Mouse (Mus musculus): ENCODE data around the gene Ccl6.
"Not testable (repeated sequence)": the region's sequence is repeated elsewhere in the genome, so short reads cannot be mapped to it uniquely, and the experiment has no call there.

Gene Ccl6

DNA sequence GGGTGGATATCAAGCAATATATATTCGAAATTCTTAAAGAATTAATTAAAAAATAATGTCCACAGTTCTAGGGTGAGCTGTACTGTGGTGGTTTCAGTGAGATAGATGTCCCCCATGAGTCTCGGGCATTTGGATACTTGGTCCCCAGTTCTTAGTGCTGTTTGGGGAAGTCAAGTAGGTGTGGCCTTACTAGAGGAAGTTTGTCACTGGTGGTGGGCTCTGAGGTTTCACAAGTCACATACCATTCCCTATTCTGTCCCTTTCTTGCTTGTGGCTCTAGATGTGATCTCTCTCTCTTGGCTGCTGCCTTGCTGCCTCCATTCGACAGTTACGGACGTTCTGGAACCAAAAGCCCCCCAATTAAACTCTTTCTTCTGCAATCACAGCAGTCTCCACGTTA is 32.5 kb downstream of the Ccl6 start:
- no peak for DNase-seq (ENCODE audit: low spot score)

DNA sequence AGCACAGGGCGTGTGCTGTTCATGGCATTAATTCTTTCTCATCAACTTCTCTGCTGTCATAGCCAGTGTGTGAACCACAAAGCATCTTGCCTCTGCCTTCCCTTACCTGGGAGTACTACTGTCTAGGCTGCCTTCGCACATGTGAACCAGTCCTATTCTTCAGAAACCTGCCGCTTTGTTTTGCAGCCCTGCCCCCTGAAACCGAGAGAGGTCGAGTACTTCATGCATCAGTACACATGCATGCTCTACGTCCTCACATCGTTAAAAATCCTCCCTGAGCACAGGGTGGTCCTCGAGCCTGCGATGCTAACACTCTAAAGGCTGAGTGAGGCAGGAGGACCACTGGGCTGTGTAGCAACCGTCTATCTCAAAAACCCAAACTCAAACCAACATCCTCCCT is 35.8 kb downstream of the Ccl6 start:
- no peak for DNase-seq (ENCODE audit: low spot score)

DNA sequence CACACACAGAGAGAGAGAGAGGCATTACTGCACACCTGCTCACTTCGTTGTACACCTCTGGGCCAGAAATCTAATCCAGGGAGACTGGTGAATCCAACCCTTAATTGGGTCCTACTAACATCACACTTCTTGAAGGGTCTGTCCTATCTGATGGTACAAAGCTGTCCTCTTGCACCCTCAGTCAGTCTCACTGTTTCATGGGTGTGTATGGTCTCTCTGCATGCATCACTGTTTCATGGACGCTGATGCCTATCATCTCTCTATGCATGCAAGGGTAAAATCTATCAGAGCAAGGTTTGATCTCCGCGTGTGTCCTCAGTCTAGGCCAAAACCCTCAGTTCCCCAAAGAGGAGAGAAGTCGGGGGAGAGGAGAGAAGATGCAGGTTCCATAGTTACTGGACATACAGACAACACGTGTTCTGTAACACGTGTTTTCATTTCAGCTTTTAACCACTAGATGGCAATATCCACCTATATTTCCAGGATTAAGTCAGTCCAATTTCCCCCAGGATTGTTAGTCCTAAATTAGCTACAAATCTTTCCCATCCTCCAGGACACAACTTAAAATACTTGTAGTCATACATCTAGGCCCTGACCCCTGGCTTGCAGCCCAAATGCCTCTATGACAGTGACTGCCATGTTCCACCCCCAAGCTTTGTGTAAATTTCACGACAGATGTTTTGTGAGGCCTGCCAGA is 36.7 kb downstream of the Ccl6 start:
- peak; percentile 82 for DNase-seq (ENCODE audit: low spot score)

DNA sequence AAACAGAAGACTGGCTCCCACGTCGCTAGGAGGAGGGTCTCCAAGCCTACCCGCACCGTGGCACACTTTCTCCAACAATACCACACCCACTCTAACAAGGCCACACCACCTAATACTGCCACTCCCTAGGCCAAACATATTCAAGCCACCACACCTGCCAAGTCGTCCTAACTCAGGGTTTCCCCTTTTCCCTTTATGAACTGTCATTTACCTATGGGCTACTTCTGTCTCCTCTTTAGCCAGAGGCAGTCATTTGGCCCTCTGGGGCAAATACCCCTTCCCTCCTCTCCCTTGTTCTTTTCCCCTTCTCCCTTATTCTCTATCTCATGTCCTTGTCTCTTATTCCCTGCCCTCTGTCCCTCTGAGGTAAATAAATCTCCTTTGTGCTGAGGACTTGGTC is 41.2 kb downstream of the Ccl6 start:
- no peak for DNase-seq (ENCODE audit: low spot score)

DNA sequence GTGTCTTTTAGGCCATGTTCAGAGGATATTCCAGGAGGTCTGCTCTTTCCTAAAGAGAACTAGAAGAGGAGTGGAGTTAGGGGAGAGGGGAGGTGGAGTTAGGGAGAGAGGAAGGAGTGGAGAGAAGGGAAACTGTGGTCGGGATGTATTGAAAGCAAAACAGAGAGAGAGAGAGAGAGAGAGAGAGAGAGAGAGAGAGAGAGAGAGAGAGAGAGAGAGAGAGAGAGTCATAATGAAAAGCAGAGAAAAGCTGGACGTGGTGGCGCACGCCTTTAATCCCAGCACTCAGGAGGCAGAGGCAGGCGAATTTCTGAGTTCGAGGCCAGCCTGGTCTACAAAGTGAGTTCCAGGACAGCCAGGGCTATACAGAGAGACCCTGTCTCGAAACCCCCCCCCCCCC is 41.9 kb downstream of the Ccl6 start:
- not testable (repeated sequence) for DNase-seq (ENCODE audit: low spot score)

DNA sequence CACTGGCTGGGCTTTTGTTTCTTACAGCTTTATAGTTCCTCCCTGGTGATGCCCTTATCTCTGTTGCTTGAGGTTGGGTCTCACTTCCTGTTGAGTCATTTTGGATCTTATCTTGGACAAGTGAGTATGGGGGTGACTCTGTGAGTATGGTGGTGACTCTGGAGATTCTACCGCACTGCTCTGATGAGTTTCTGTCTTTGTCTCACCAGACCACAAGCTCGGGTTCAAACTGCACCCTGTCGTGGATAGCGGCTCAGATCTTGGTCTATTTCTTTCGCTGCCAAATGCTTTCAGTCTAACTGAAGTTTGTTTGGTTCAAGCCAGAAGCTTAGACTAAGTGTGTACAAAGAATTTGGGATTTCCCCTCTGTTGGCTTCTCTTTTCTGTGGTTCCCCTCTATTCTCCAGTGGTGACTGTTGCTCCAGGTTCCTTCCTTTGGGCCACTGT is 42.7 kb downstream of the Ccl6 start:
- DNase-seq (ENCODE audit: low spot score), result no peak

DNA sequence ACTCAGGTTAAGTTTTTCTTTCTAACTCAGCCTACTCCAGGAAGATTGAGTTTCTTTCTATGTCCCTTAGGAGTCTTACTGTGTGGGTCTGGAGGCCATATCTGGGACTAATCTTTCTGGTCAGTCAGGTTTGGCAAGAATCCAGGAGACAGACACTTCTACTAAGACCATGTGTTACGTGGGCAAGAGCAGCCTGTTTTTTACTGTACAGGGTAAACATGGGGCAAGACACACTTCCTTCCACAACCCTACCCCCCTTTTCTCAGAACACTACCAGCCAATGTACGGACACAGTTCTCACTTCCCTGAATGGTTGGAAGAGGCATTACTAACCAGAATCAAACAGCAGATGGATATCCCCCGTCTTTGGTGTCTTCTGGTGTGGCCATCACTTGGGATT is 48.7 kb downstream of the Ccl6 start:
- DNase-seq (ENCODE audit: low spot score), result no peak

DNA sequence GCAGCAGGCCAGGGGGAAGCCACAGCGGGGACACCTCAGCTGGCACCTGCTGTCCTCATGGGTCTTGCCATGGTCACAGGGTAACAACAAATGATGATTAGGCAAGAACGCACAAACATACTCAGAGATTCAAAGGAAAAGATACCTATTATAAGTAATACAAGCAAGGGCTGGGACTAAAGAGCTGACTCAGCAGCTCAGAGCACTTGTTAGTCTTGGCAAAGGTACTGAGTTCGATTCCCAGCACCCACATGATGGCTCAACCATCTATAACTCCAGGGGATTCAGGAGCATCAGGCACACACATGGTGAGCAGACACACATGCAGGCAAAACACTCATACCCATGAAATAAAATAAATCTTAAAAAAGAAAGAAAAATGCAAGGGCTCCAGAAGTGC is 51.5 kb downstream of the Ccl6 start:
- no peak for DNase-seq (ENCODE audit: low spot score)

DNA sequence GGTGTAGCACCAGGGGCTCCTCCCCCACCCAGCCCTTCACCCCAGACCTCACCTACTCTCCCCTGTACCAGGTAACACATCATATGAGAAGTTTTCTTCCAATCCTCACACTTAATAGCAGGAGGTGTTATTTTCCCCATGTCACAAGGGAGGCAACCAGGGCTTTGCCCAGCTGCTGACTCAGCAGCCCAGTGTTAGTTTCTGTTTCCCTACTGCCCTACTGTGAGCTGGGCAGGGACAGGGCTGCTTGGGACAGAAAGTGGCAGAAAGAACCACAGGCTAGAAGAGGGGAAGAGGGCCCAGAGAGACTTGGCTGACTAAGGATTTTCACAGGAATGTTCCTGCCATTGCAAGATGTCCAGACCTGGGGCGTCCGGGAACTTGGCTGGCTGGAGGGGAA is 52.0 kb downstream of the Ccl6 start:
- no peak for DNase-seq (ENCODE audit: low spot score)

DNA sequence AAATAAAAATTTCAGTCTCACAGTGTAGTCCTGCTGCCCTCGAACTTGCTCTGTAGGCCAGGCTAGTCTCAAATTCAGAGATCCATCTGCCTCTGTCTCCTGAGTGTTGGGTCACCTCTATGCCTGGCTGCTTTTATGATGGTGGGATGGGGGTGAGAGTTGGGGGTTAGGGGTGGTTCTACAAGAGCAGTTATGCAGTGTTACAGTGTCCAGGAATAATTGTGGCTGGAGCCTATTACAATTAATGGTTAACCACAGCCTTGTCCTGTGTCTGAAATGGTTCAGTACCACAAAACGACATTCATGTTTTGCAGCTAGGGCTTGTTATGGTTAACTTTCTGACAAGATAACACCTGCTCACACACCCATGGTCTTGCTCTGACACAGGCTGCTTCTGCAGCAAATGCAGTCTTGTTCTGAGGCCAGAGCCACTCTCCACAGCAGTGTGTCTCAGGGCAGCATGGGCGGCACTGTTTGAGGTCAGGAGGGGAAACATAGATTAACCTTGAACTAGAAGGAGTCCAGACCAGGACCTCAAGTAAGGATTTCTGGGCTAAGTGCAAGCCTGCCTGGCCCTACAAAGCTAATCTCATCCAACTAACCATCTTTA is 54.1 kb downstream of the Ccl6 start:
- DNase-seq (ENCODE audit: low spot score), result no peak
